Mouse (Mus musculus) intestine, postnatal 0 days (tissue): ENCODE data around the gene Tmc8. TPM values are rescaled to one million over a fixed set of nuclear protein-coding genes. Genes with fewer than 3 reads are reported as not detected.

Experiments used
- ATAC-seq: fragments of 200-750 bp; cut with Nextera tagmentation; 2 replicates; pipeline ENCODE4 v1.8.0; 2017; ENCODE audit warnings: mild to moderate bottlenecking, moderate TSS enrichment, moderate library complexity
- H3K27ac ChIP-seq: fragments of 300-500 bp; sonication (generic); 2 replicates; pipeline ENCODE4 v1.5.1; 2014; ENCODE audit warnings: mild to moderate bottlenecking, low read depth, low read length, moderate library complexity
- H3K27me3 ChIP-seq: fragments of 300-500 bp; sonication (generic); replicated peaks from 2 replicates; pipeline ENCODE4 v1.6.1; 2014; ENCODE audit warnings: low read length, mixed read lengths; ENCODE audit not compliant: control insufficient read depth, insufficient read depth
- H3K36me3 ChIP-seq: fragments of 300-500 bp; sonication (generic); 2 replicates; pipeline ENCODE4 v1.6.1; 2014; ENCODE audit warnings: mild to moderate bottlenecking, moderate library complexity; ENCODE audit not compliant: control insufficient read depth, insufficient read depth
- H3K4me1 ChIP-seq: fragments of 300-500 bp; sonication (generic); replicated peaks from 2 replicates; pipeline ENCODE4 v1.6.1; 2014; ENCODE audit warnings: antibody characterized with exemption, low read length, mixed read lengths; ENCODE audit not compliant: control insufficient read depth, insufficient read depth
- H3K4me2 ChIP-seq: fragments of 300-500 bp; sonication (generic); replicated peaks from 2 replicates; pipeline ENCODE4 v1.6.1; 2014; ENCODE audit warnings: low read depth, mild to moderate bottlenecking, moderate library complexity
- H3K4me3 ChIP-seq: fragments of 300-500 bp; sonication (generic); 2 replicates; pipeline ENCODE4 v1.5.1; 2014; ENCODE audit warnings: low read depth, low read length
- H3K9ac ChIP-seq: fragments of 300-500 bp; sonication (generic); 2 replicates; pipeline ENCODE4 v1.6.1; 2014; ENCODE audit warnings: mild to moderate bottlenecking, low read depth, low read length
- H3K9me3 ChIP-seq: fragments of 300-500 bp; sonication (generic); 2 replicates; pipeline ENCODE4 v1.6.1; 2016; ENCODE audit warnings: mixed run types; ENCODE audit not compliant: control insufficient read depth
- CTCF ChIP-seq: sonication (generic); IDR thresholded peaks from 2 replicates; pipeline ENCODE4 v1.5.1; 2016; ENCODE audit warnings: low read depth, mild to moderate bottlenecking, control low read depth, antibody characterized with exemption, moderate library complexity
- WGBS: fragments of 180-500 bp; shearing (Covaris S2); extraction: QIAGEN DNeasy Blood & Tissue Kit; methylation state at CpG from one replicate; pipeline ENCODE4 v1.1.7; 2014; 5-methylcytosine and 5-hydroxymethylcytosine counted together
- polyA plus RNA-seq: library from polyadenylated mRNA; unstranded; fragments of >200 nt; fragmentation: Nextera tagmentation; extraction: Ambion mirVana; gene quantifications from 2 replicates; pipeline ENCODE4 v1.2.1, GENCODE M21; 2015

The Tmc8 gene
- polyA plus RNA-seq, 1 experiment from 2014 or later: 18.2 TPM

DNA sequence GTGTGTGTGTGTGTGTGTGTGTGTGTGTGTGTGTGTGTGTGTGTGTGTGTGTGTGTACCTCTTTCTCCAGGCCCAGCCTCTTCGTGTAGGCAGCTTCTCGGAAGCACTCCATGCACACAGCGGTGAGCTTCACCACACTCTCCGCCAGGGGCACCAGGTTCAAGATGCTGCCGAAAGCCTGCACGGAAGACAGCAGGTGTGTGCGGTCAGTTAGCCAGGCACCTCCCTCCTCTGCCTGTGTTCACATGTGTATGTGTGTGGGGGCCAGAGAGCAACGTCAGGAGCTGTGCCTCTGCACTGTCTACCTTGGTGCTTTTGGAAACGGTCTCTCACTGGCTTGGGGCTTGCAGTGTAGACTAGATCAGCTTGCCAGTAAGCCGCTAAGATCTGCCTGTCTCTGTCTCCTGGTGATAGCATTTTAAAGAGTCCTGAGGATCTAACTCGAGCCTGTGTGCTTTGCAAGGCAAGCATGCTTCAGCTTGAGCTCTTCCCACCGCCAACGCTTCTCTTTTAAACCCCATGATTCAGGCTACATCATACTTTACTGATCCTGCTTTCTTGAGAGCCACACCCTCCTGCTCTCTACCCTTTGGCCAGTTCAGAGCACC is 34.6 kb downstream of the Tmc8 start:
- no peaks in the 10 kb centered on the region for H3K27me3 ChIP-seq
- 77% methylated on average over 13 of the region's 13 CpGs for WGBS
- H3K4me3 ChIP-seq: no peak overlapping the region
- H3K4me2 ChIP-seq: no peak overlapping the region
- H3K9ac ChIP-seq: no peak overlapping the region
- 0 out of 2 replicates have a peak, but pooled peaks have one; percentile 8 for ATAC-seq
- no peak for TF ChIP-seq CTCF
- no peak overlapping the region for H3K27ac ChIP-seq
- no peaks in the 10 kb centered on the region for H3K9me3 ChIP-seq
- peaks cover 69% of the 10 kb centered on the region for H3K36me3 ChIP-seq
- H3K4me1 ChIP-seq: 0 out of 2 replicates have a peak, but pooled peaks cover 6% of the 10 kb centered on the region

DNA sequence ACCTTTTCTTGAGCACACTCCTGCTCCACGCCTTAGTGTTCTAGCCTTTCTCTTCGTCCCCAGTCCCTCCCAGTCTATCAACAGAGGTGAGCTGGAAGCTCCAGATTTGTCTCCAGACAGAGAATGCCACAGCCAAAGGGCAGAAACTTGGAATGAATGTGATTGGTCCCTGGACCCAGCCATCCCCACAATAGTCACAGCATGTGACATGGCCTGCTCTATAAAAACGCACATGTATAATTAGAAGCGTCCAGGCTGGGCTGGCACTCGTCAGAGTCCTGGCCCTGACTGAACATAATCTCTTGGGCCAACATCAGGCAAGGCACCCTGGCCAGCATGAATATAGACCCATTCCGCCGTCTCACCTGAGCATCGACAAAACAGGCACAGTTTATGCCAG is 37.2 kb downstream of the Tmc8 start:
- no peak overlapping the region for H3K9ac ChIP-seq
- H3K4me2 ChIP-seq: no peak overlapping the region
- H3K4me3 ChIP-seq: no peak overlapping the region
- H3K27me3 ChIP-seq: no peaks in the 10 kb centered on the region
- peaks cover 10% of the 10 kb centered on the region; the same call in 1 of the 2 replicates for H3K4me1 ChIP-seq
- no peak for TF ChIP-seq CTCF
- 66% methylated on average over 8 of the region's 8 CpGs for WGBS
- H3K27ac ChIP-seq: no peak overlapping the region
- no peak for ATAC-seq
- no peaks in the 10 kb centered on the region for H3K9me3 ChIP-seq
- H3K36me3 ChIP-seq: peaks cover 61% of the 10 kb centered on the region

DNA sequence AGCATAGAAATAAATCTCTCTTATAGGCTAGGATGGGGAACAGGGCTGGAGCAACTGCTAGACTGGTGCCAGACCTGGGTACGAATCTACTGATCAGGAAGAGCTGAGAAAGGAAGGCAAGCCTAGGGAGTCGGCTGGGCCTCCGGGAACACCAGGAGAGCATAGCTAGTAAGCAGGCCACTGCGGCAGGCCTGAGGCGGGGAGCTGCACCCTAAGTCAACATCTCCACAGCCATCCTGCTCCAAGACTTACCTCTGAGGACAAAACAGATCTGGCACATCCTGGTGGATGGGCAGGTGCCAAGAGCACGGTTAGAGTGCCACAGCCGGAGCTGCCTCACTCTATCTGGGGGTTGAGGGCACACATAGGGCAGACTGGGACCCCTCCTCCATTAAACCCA is 38.3 kb downstream of the Tmc8 start:
- Histone ChIP-seq H3K4me1 (peaks cover 16% of the 10 kb centered on the region; the same call in 1 of the 2 replicates), H3K4me2 (no peak overlapping the region), H3K9me3 (no peaks in the 10 kb centered on the region), H3K36me3 (peaks cover 50% of the 10 kb centered on the region; the same call in 1 of the 2 replicates), H3K9ac (no peak overlapping the region), H3K27me3 (no peaks in the 10 kb centered on the region), H3K27ac (no peak overlapping the region), H3K4me3 (no peak overlapping the region)
- 70% methylated on average over 7 of the region's 7 CpGs for WGBS
- TF ChIP-seq CTCF: no peak
- ATAC-seq: no peak

DNA sequence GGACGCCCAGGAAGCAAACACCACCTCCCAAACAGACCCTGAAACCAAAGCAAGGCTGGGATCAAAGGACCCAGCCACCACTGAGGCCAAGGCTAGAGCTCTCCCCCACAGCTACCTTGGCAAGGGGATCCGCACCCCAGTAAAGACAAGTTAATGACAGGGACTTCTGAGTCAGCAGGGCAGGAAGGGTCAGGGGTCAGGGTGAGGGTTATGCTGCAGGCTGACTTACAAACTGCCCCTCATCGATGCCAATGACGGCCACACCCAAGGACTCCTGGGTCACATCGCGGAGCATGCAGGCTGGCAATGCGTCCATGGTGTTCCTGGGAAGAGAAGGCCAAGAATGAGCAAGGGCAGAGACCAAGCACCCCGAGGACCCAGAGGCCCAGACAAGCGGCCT is 40.0 kb downstream of the Tmc8 start:
- Histone ChIP-seq H3K9me3 (no peaks in the 10 kb centered on the region), H3K9ac (no peak overlapping the region), H3K4me2 (no peak overlapping the region), H3K36me3 (peaks cover 40% of the 10 kb centered on the region; the same call in 1 of the 2 replicates), H3K27ac (no peak overlapping the region), H3K4me3 (no peak overlapping the region), H3K27me3 (no peaks in the 10 kb centered on the region), H3K4me1 (peaks cover 18% of the 10 kb centered on the region)
- TF ChIP-seq CTCF: no peak
- WGBS: 77% methylated on average over 9 of the region's 9 CpGs
- ATAC-seq: no peak

DNA sequence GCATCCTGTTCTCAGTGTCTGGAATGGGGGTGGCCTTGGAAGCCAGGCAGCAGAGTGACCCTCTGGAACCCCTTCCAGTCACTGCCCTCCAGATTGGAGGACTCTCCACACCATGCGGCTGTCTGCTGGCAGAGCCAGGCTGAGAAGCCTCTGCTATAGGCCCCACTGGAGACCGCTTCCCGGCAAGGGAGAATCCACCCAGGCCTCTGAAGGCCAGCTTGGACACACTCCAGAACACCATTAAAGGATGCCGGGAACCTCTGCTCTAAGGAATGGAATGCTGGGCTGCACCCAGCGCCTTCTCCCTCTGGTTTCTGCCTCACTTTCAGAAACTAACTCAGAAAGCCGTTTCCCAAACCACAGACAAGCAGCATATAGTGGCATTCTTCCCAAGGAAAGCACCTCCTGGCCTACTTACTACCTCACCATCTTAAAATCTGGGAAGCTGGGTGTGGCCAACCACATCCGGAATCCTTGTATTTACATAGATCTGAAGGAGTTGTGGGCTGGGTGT is 40.9 kb downstream of the Tmc8 start:
- TF ChIP-seq CTCF: no peak
- Histone ChIP-seq H3K9ac (no peak overlapping the region), H3K27ac (peak overlapping the region; percentile 57; the same call in 1 of the 2 replicates), H3K4me3 (no peak overlapping the region), H3K4me2 (no peak overlapping the region), H3K9me3 (no peaks in the 10 kb centered on the region), H3K27me3 (no peaks in the 10 kb centered on the region), H3K36me3 (peaks cover 32% of the 10 kb centered on the region; the same call in 1 of the 2 replicates), H3K4me1 (peaks cover 24% of the 10 kb centered on the region)
- no peak for ATAC-seq
- 58% methylated on average over 7 of the region's 7 CpGs for WGBS

DNA sequence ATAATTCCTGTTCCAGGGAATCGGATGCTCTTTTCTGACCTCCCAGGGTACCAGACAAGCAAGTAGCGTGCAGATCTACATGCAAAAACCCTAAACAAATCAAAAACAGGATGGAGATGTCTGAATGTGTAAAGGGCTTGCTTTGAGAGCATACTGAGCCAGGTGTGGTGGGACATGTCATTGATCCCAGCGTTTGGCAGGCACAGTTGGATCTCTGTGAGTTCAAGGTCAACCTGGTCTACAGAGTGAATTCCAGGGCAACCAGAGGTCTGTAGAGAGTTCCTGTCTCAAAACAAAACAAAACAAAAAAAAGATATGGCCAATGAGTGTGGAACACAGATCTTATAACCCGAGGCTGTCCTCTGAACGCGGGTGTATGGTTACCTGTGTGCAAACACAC is 41.5 kb downstream of the Tmc8 start:
- H3K27me3 ChIP-seq: no peaks in the 10 kb centered on the region
- no peak overlapping the region for H3K27ac ChIP-seq
- no peaks in the 10 kb centered on the region for H3K9me3 ChIP-seq
- peaks cover 27% of the 10 kb centered on the region; the same call in 1 of the 2 replicates for H3K36me3 ChIP-seq
- no peak overlapping the region for H3K4me3 ChIP-seq
- H3K9ac ChIP-seq: no peak overlapping the region
- no peak for ATAC-seq
- no peak for TF ChIP-seq CTCF
- no peak overlapping the region for H3K4me2 ChIP-seq
- 77% methylated on average over 6 of the region's 6 CpGs for WGBS
- H3K4me1 ChIP-seq: peaks cover 28% of the 10 kb centered on the region
